Mouse (Mus musculus) liver (tissue): ENCODE data around the gene Fbxo36.
A peak's percentile ranks its signal among the peaks of the same experiment; 100 is the strongest.

ENCODE experiments used
- DNase-seq: peaks from one replicate; pipeline ENCODE4 v3.0.0-alpha.2; 2020; ENCODE audit warnings: mixed read lengths

Gene Fbxo36

DNA sequence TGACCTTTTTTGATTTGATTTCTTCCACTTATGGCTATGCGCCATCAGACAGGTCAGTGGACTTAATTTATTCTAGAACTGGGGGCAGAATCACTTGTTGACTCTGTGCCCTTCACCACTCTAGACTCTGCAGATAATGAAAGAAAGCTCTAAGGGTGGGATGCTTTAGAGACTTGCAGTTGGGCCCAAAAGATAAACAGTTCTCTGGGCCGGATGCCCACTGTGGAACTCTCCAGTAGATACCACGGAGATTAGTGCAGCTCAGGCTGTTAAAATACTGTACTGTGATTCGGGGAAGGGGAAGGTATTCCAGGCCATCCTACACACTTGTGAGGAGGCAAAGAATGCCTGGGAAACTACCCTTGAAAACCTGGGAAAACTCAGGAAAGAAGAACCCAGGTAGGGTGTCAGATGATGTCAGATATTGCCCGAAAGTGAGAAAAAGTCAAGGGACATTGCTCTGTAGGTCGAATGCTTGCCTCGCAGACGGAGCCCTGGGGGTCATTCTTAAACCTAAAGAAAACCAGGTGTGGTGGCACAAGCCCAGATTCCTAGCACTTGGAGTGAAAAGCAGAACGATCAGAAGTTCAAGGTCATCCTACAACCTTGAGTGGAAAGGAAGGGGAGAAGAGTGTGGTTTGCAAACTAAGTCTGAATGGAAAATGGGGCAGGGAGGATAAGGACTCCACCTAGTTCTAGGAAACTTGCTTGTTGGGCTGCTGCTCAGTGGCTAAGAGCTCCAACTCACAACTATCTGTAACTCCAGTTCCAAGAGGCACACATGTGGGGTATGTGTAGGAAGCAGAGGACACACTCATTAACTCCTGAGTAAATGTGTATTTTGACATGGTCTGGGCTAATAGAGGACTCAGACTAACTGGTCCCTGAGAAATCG lies 21.0 kb downstream of the Fbxo36 start:
- DNase-seq: peak; percentile 32

DNA sequence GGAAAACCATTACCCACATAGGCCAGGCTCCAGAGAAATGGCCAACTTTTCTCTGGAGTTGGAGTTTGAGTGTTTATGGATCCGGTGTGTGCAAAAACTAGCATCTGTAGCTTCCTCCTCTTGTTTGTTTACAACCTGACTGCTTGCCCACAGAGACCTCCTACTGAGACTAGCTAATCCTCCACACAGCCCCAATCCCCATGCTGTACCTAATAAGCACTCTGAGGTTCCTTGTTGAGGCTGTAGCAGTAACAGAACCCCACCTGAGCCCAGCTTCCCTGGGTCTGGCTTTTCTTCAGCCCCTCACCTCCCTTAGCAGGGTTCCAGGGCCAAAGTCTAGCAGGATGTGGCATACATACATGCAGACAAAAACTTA lies 21.6 kb downstream of the Fbxo36 start:
- no peak for DNase-seq

DNA sequence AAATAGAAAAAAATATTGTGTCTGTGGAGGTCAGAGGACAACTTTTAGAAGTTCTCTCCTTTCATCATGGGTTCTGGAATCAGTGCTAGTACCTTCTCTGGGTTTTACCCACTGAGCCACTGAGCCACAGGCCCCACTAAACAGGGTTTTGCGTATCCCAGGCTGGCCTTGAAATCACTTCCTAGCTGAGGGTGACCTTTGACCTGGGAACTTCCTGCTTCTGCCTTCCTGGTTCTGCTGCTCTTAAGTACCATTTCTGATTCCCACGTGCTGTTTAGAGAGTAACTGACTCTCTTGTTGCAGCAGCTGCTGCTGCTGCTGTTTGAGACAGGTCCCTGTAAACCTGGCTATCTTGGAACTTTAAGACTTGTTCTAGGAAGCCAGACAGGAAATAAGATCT lies 25.0 kb downstream of the Fbxo36 start:
- DNase-seq: no peak

DNA sequence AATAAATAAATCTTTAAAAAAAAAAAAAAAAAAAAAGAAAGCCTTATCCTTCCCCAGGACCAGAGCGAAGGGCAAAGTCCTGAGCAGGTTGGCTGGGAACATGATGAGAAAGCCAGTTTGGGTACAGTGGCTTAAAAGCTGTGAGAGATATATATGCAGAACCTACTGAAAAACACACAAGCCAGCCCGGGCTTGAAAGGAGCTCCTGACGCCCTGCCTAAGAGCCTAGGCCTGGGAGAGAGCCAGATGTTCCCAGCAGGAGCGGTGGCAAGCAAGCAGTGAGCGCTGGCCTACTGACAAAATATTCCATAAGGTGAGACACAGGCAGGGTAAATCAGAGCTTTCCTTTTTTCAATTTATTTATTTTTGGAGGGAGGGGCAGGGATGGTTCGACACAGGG lies 26.6 kb downstream of the Fbxo36 start:
- no peak for DNase-seq

DNA sequence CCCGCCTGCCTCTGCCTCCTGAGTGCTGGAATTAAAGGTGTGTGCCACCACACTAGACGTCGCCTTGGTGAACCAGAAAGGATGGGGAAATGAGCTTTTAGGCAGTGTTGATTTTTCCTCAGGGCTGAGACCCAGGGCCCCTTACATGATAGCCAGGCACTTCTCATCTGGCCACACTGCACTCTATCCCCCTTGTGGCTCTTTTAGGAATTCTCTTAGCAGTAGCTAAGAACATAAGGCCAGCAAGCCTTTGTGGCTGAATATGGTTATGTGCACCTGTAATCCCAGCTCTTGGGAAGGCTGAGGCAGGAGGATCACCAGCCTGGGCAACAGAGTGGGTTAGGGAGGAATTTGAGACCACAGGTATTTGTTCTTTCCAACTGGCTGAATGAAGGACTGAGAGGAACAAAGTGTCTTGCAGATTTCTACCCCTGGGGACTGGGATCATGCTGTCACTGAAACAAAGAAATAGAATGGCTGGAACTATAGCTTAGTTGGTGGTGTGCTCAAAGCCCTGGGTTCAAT lies 27.1 kb downstream of the Fbxo36 start:
- DNase-seq: no peak

DNA sequence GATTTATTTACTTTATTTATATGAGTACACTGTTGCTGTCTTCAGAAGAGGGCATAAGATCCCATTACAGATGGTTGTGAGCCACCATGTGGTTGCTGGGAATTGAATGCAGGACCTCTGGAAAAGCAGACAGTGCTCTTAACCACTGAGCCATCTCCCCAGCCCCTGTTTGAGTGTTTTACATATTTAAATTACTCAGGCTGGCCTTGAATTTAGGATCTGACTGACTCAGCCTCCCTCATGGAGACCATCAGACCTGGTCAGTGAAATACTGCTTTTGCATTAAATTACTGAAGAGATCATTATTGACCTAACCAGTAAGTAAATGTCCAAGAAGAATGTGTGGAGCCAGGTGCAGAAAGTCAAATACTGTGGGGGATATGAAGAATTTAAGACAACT lies 28.7 kb downstream of the Fbxo36 start:
- DNase-seq: no peak

DNA sequence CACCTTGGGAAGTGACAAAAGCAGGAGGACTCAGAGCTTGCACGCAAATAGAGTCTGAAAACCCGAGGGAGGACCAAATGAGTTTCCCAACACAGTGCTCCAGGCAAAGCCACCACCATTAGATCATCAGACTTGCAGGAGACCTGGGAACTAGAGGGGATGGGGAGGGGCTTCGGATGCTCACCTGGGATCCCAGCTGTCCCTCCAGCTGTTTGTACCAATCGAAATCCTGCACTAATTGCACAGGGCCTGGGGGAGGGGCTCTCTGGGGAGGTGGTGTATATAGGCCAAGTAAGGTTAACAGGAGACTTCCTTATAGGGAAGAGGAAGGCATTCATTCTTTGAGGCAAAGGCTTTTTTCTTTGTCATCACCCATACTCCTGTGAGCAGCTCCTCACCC lies 29.2 kb downstream of the Fbxo36 start:
- DNase-seq: no peak

DNA sequence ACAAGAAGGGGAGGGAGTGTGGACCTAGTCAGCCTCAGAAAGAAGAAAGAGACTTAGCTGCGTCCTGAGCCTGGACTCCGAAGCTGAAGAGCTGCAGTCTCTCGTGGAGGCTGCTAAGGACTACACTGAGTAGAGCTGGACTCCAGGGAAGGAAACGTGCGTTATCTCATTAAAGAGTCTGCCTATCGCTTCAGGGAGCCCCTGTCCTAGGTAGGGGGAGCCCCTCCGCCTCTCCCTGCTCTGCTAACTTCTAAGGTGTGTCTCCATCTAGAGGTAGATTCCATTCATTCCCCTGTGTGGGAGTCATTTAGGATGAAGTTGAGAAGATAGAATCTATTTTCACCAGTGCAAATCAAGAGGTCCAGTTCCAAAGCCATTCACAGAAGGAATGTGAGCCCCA lies 29.9 kb downstream of the Fbxo36 start:
- no peak for DNase-seq

DNA sequence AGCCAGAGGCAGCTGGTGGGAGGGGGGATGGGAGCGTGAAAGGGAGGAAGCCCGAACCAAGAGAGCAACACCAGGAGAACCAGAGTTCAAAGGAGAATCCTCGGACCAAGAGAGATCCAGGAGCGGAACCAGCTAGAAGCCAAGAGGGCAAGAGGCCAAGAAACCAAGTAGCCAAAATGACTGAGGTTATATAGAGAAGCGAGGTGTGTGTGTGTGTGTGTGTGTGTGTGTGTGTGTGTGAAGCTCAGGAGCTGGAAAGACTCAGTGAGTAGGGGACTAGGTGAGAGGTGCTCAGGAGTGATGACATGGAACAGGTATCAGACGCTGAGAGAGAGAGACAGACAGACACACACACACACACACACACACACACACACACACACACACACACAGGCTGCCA lies 31.5 kb downstream of the Fbxo36 start:
- DNase-seq: no peak

DNA sequence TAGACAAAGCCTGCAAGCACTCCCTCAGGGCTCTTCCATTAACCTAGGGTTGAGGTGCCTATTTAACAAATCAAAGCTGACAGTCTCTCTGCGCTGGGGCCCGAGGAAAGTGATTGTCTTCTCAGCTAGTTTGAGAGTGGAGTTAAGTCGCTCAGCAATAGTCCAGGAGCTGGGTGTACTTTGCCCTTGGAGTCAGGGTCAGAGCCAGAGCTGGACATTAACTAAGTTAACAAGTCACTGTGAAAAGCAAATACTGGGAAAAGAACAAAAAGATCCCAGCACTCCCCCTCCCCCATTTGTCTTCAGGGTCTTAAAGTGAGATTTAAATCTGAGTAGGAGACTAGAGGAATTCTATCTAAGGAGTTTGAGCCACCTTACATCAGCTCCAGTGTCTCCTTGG lies 32.5 kb downstream of the Fbxo36 start:
- peak; percentile 19 for DNase-seq

DNA sequence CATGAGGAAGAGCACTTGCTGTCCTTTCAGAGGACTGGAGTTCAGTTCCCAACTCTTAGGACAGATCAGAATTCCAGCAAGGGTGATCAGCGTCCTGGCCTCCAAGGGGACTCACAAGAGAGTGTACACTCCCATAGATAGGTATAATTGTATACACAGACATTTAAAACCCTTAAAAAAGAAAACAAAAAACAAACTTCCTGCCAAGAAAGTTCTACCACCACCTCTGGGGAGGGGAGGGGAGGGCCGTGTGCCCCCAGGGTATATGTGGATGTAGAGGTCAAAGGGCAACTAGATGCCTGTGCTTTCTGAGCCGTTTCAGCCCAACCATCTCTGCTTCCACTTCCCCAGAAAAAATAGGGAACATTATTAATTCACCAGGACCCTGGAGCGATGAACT lies 33.3 kb downstream of the Fbxo36 start:
- DNase-seq: no peak

DNA sequence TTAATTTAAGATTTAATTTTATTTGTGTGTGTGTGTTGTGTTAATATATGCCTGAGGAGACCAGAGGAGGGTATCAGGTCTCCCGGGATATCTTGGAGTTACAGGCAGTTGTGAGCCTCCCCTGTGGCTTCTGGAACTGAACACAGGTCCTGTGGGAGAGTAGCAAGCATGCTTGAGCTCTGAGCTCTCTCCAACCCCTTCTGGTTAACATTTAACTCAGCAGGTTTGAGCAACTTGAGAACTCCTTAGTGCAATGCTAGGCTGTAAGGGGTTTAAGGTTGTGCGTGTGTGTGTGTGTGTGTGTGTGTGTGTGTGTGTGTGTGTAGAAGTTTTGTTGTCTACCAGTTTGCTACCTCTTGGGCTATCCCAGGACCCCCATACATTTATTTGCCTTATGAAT lies 37.9 kb downstream of the Fbxo36 start:
- DNase-seq: no peak

DNA sequence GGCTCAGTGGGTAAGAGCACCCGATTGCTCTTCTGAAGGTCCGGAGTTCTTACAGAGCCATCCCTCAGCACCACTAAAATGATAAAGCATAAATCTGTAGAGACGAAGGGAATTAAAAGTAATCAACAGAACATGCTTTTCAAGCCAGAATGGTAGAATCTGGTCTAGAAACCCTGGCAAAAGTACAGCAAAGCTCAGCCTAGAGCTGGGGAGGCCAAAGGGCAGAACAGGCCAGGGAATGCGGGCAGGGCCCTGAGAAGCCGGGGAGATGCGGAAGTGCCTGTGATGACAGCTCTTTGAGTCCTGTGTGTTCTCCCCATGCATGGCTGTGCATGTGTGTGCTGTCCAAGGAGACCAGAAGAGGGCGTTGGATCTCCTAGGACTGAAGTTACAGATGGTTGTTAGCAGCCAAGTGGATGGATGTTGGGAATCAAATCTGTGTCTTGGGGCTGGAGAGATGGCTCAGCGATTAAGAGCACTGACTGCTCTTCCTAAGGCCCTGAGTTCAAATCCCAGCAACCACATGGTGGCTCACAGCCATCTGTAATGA lies 40.0 kb downstream of the Fbxo36 start:
- no peak for DNase-seq

DNA sequence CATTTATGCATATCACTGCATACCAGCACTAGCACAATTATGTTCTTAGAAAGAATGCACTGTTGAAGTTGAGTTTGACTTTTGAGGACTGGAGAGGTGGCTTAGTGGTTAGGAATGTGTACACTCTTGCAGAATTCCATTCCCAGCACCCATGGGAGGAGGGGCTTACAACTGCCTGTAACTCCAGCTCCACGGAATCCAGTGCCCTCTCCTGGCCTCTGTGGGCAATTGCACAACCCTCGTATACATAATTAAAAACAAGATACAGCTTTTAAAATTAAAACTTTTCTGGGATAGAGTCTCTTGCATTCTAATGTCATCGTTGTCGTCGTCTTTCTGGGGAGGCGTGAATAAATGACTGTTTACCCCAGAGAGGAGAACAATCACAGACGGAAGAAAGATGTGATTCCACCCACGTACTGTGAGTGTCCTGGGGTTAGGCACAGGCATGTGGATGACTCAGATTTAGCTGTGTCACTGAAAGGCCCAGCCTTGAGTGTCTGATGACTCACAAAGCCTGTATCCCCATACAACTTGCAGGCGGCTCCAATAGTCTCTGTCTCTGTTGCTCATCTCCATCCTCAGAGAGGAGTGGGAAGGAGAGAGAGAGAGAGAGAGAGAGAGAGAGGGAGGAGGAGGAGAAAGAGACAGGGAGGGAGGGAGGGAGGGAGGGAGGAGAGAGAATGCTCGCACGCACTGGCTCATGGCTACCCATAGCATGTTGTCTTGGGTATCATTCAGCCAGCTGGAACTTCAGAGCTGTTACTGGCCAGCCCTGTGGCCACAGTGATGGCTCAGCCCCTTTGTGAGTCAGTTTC lies 41.8 kb downstream of the Fbxo36 start:
- no peak for DNase-seq

DNA sequence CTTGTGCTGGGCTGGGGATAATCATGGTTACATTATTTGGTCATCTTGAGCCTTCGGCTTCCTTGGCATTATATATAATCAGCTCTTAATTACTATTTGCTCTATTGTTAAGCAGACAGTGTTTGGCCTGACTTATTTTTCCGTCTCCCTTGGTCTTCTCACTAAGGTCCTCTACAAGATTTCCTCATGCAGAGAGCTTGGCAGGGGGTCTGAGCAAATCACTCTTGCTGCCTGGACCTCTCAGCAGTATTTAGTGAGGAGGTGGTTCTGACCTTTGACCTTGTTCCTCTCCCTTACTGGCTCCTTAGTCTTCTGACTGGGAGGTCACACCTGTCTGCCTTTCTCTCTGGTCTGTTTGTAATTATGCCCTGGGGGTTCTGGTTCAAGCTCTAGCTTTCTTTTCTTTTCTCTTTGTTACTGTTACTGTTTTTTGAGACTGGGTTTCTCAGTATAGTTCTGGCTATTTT lies 42.5 kb downstream of the Fbxo36 start:
- no peak for DNase-seq

DNA sequence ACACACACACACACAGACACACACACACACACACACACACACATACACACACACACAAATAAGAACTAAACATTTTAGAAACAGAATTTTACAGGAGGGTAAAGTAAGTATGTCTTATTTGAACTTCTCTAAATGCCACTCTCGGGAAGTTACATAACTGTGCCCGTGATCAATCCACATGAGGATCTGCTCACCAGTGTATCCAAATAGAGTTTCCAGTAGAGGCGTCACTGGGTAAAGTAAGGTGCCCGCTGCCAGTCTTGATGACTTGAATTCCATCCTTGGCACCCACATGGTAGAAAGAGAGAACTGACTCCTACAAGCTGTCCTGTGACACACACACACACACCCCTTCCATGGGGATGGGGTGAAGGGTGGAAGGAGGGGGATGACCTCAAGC lies 43.3 kb downstream of the Fbxo36 start:
- DNase-seq: no peak

DNA sequence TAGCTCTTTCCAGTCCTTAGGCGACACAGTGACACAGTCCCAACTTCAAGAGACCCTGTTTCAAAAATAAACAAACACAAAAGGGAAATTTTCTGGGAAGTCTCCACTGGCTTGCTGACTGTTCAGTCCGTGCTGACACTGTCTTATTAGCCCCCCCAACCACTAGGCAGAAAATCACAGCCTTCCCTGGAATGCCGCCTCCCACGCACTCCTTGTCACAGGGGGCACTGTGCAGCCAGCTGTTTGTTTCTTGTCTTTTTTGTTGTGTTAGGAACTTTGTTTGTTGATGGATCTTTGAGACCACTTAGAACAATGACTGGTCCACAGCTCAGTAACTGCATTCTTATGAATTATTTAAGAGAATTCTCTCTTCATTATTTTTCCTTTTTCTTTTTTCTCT lies 44.2 kb downstream of the Fbxo36 start:
- DNase-seq: no peak

DNA sequence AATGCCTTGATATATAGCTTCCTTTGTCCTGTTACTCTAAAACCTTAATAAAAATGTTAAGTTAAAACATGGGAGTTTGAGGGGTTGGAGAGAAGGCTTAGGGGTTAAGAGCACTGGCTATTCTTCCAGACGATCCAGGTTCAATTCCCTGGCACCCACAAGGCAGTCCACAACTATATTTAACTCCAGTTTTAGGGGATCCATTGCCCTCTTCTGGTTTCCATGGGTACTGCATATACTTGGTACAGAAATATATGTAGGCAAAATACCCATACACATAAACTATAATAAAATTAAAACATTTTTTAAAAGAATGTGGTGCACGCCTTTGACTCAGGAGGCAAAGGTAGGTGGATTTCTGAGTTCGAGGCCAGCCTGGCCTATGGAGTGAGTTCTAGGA lies 45.5 kb downstream of the Fbxo36 start:
- no peak for DNase-seq

DNA sequence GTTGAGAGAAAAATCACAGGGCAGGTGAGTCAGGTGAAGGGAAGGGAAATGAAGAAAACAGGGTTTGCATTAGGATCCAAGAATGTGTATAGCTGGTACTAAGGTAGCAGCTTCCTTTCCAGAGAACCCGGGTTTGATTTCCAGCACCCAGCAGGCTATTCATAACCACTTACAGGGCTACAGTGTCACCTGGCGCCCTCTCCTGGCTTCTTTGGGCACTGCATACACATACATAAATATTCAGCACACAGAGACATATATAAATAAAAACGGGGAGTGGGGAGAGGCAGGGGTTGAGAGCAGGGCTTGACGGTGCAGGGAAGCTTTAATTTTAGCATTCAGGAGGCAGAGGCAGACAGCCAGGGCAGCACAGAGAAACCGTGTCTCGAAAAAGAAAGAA lies 46.3 kb downstream of the Fbxo36 start:
- DNase-seq: no peak

DNA sequence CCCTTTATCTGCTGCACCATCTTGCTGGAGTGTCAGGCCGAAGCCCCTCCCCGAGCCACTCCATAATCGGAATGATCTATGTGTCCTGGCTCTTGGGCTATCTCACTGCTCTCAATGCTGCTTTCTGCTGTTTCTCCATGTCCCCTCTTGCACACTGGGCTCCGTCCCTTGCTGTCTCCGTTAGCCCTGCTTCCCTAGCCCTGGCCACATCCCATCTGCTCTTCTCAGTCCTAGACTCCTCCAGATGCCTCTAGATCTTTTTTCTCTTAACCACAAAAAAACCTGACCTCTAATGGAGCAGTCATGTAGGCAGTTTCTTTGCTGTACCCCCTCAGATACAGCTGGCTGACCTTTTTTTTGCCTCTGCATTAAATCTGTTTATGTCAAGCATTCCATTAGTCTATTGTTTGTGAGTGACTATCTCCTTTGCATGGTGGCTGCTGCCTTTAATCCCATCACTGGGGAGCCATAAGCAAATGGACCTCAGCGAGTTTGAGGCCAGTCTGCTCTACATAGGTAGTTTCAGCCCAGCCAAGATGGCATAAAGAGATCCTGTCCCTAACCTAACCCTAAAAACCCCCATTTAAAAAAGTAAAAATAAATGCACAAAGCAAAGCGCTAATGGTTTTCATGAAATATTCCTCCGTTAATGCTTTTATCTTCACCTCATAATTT lies 49.8 kb downstream of the Fbxo36 start:
- DNase-seq: no peak

DNA sequence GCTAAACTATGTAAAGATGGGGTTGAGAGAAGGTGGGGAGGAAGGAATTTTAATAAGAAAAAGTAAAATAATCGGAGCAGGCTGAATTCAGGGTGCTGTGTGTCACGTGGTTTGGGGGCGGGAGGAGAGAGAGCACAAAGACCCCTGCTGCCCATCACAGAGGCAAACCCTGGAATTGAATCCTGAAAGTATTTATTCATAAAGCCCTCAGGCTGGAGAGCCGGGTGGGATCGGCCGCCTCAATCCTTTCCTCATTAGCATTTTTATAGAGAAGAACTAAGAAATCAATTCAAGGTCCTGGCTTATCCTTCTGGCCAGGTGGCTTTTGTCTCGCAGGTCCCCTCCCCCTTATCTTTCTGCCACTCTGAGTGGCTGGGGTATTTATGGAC lies 50.4 kb downstream of the Fbxo36 start:
- DNase-seq: no peak

DNA sequence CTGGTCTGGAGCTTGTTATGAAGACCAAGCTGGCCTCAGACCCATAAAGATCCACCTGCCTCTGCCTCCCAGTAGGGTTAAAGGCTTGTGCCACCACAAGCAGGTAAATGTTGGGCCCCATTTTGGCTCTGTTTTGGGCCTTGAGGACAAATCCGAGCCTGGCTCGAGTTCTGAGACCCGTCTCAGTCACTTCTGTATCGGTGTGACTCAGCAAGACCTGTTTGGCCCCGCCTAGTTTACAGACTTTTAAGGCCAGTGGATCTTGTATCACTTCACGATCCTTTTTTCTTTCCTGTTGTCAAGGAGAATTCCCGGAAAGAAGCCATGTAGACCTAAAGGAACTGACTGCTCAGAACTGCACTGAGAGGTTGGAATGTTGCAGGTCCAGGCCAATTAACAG lies 50.9 kb downstream of the Fbxo36 start:
- no peak for DNase-seq

DNA sequence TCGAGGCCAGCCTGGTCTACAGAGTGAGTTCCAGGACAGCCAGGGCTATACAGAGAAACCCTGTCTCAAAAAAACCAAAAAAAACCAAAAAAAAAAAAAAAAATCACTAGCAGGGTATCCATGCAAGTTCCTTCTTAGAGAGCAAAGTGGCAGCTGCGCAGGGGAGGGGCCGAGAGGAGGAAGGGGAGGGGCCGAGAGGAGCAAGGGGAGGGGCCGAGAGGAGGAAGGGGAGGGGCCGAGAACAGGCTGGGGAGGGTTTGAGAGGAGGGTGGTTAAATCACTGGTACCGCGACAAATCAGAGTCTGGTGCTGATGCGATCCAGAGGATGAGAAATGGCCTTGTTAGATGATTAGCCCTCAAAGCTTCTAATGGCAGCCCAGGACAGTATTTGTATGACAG lies 52.1 kb downstream of the Fbxo36 start:
- no peak for DNase-seq
